Mouse (Mus musculus) small intestine, adult 2 months (tissue): ENCODE data around the gene Ckm.

Experiments
- CTCF ChIP-seq: fragments of 200-500 bp; IDR thresholded peaks from 2 replicates; pipeline ENCODE4 v1.5.1; 2012; ENCODE audit warnings: low read depth, mild to moderate bottlenecking, control low read depth, inconsistent platforms, low read length, moderate library complexity, mixed read lengths; ENCODE audit not compliant: insufficient replicate concordance, insufficient read length; ENCODE audit errors: extremely low read depth
- POLR2A ChIP-seq: fragments of 200-500 bp; IDR thresholded peaks from 2 replicates; pipeline ENCODE4 v1.6.1; 2012; ENCODE audit warnings: low read depth, mild to moderate bottlenecking, control low read depth, inconsistent platforms, low read length, moderate library complexity

GRCm38 (mm10) chr7:19429726-19430125, 25.1 kb downstream of the Ckm start:
- TF ChIP-seq CTCF (no peak), POLR2A (no peak)
